Mouse (Mus musculus): ENCODE data around the gene Lrp2bp. TPM values are rescaled to one million over a fixed set of nuclear protein-coding genes. Genes with fewer than 3 reads are reported as not detected.

Gene Lrp2bp
- polyA plus RNA-seq (2014; fragmentation: Nextera tagmentation; extraction: Ambion mirVana) = 0.48 and 0.82 TPM in 2 replicates

GRCm38 (mm10) chr8:45999138-45999783 lies at the start of gene Lrp2bp:
Gene Lrp2bp, plus strand, starts transcription at chr8:45999303.
- no peaks in the 10 kb centered on the region for H3K27me3 ChIP-seq (ENCODE audit: control insufficient read depth, insufficient read depth, low read length)
- H3K9ac ChIP-seq (replicated peaks; ENCODE audit: low read depth, low read length) = peak within 1 kb of the TSS; percentile 70
- H3K9me3 ChIP-seq (ENCODE audit: control insufficient read depth, low read length) = no peaks in the 10 kb centered on the region
- H3K4me3 ChIP-seq (ENCODE audit: low read depth, low read length) = peak within 1 kb of the TSS; percentile 45
- H3K27ac ChIP-seq (ENCODE audit: low read depth, low read length) = peak within 1 kb of the TSS; percentile 99
- peaks cover 9% of the 10 kb centered on the region for H3K36me3 ChIP-seq (ENCODE audit: control insufficient read depth, insufficient read depth, low read length)
- H3K4me2 ChIP-seq (ENCODE audit: low read depth, low read length) = peak within 1 kb of the TSS; percentile 91
- peak; percentile 26 for ATAC-seq (ENCODE audit: low read depth)
- WGBS = 3% methylated on average over 22 of the region's 22 CpGs
- H3K4me1 ChIP-seq (ENCODE audit: control insufficient read depth, insufficient read depth, low read length) = peaks cover 2% of the 10 kb centered on the region; the same call in 1 of the 2 replicates

GRCm38 (mm10) chr8:45950622-45951021 lies 48.5 kb upstream of the Lrp2bp start:
- WGBS = 43% methylated on average over 2 of the region's 2 CpGs
- H3K4me1 ChIP-seq (ENCODE audit: control insufficient read depth, insufficient read depth, low read length) = no peaks in the 10 kb centered on the region
- H3K9ac ChIP-seq (replicated peaks; ENCODE audit: low read depth, low read length) = no peak overlapping the region
- ATAC-seq (ENCODE audit: low read depth) = no peak
- no peaks in the 10 kb centered on the region for H3K27me3 ChIP-seq (ENCODE audit: control insufficient read depth, insufficient read depth, low read length)
- H3K36me3 ChIP-seq (ENCODE audit: control insufficient read depth, insufficient read depth, low read length) = no peaks in the 10 kb centered on the region
- no peak overlapping the region for H3K27ac ChIP-seq (ENCODE audit: low read depth, low read length)
- H3K4me2 ChIP-seq (ENCODE audit: low read depth, low read length) = no peak overlapping the region
- H3K4me3 ChIP-seq (ENCODE audit: low read depth, low read length) = no peak overlapping the region
- no peaks in the 10 kb centered on the region for H3K9me3 ChIP-seq (ENCODE audit: control insufficient read depth, low read length)

GRCm38 (mm10) chr8:45970894-45971293 lies 28.2 kb upstream of the Lrp2bp start:
- no peaks in the 10 kb centered on the region for H3K27me3 ChIP-seq (ENCODE audit: control insufficient read depth, insufficient read depth, low read length)
- no peak for ATAC-seq (ENCODE audit: low read depth)
- H3K4me2 ChIP-seq (ENCODE audit: low read depth, low read length) = no peak overlapping the region
- H3K9ac ChIP-seq (replicated peaks; ENCODE audit: low read depth, low read length) = no peak overlapping the region
- H3K9me3 ChIP-seq (ENCODE audit: control insufficient read depth, low read length) = no peaks in the 10 kb centered on the region
- H3K36me3 ChIP-seq (ENCODE audit: control insufficient read depth, insufficient read depth, low read length) = no peaks in the 10 kb centered on the region
- H3K4me1 ChIP-seq (ENCODE audit: control insufficient read depth, insufficient read depth, low read length) = peaks cover 6% of the 10 kb centered on the region
- no peak overlapping the region for H3K4me3 ChIP-seq (ENCODE audit: low read depth, low read length)
- no peak overlapping the region for H3K27ac ChIP-seq (ENCODE audit: low read depth, low read length)
- WGBS = 92% methylated on average over 12 of the region's 12 CpGs

- Histone ChIP-seq H3K4me1 (ENCODE audit: control insufficient read depth, insufficient read depth, low read length) (peaks cover 11% of the 10 kb centered on the region), H3K4me2 (ENCODE audit: low read depth, low read length) (peak overlapping the region; percentile 50; the same call in 1 of the 2 replicates), H3K27ac (ENCODE audit: low read depth, low read length) (no peak overlapping the region), H3K27me3 (ENCODE audit: control insufficient read depth, insufficient read depth, low read length) (no peaks in the 10 kb centered on the region), H3K9ac (replicated peaks; ENCODE audit: low read depth, low read length) (no peak overlapping the region), H3K36me3 (ENCODE audit: control insufficient read depth, insufficient read depth, low read length) (no peaks in the 10 kb centered on the region), H3K4me3 (ENCODE audit: low read depth, low read length) (no peak overlapping the region), H3K9me3 (ENCODE audit: control insufficient read depth, low read length) (no peaks in the 10 kb centered on the region)
- WGBS = 62% methylated on average over 8 of the region's 8 CpGs
- no peak for ATAC-seq (ENCODE audit: low read depth)
Observed at GRCm38 (mm10) chr8:45973988-45974505, 25.1 kb upstream of the Lrp2bp start.

- H3K9ac ChIP-seq (replicated peaks; ENCODE audit: low read depth, low read length) = peak within 1 kb of the TSS; percentile 35; the same call in 1 of the 2 replicates
- peaks cover 11% of the 10 kb centered on the region for H3K4me1 ChIP-seq (ENCODE audit: control insufficient read depth, insufficient read depth, low read length)
- ATAC-seq (ENCODE audit: low read depth) = peak; percentile 99
- H3K4me3 ChIP-seq (ENCODE audit: low read depth, low read length) = peak within 1 kb of the TSS; percentile 65
- H3K27me3 ChIP-seq (ENCODE audit: control insufficient read depth, insufficient read depth, low read length) = no peaks in the 10 kb centered on the region
- no peaks in the 10 kb centered on the region for H3K36me3 ChIP-seq (ENCODE audit: control insufficient read depth, insufficient read depth, low read length)
- peak within 1 kb of the TSS; percentile 87 for H3K4me2 ChIP-seq (ENCODE audit: low read depth, low read length)
- under 1% methylated on average over 57 of the region's 57 CpGs for WGBS
- H3K27ac ChIP-seq (ENCODE audit: low read depth, low read length) = peak within 1 kb of the TSS; percentile 49; the same call in 1 of the 2 replicates
- no peaks in the 10 kb centered on the region for H3K9me3 ChIP-seq (ENCODE audit: control insufficient read depth, low read length)
Observed at GRCm38 (mm10) chr8:45975126-45975836, 23.8 kb upstream of the Lrp2bp start, which contains the start of the genes 1700029J07Rik and Ufsp2. Gene 1700029J07Rik, minus strand, starts transcription at chr8:45975252. Gene Ufsp2, plus strand, starts transcription at chr8:45975528.

GRCm38 (mm10) chr8:45975837-45976468 lies 23.1 kb upstream of the Lrp2bp start:
- 76% methylated on average over 11 of the region's 11 CpGs for WGBS
- H3K4me2 ChIP-seq (ENCODE audit: low read depth, low read length) = peak overlapping the region; percentile 87
- H3K36me3 ChIP-seq (ENCODE audit: control insufficient read depth, insufficient read depth, low read length) = 0 out of 2 replicates have a peak, but pooled peaks cover under 1% of the 10 kb centered on the region
- peak overlapping the region; percentile 65 for H3K4me3 ChIP-seq (ENCODE audit: low read depth, low read length)
- no peaks in the 10 kb centered on the region for H3K27me3 ChIP-seq (ENCODE audit: control insufficient read depth, insufficient read depth, low read length)
- peak; percentile 4; the same call in 1 of the 2 replicates for ATAC-seq (ENCODE audit: low read depth)
- peak overlapping the region; percentile 35; the same call in 1 of the 2 replicates for H3K9ac ChIP-seq (replicated peaks; ENCODE audit: low read depth, low read length)
- H3K27ac ChIP-seq (ENCODE audit: low read depth, low read length) = no peak overlapping the region; the same call in 1 of the 2 replicates
- H3K9me3 ChIP-seq (ENCODE audit: control insufficient read depth, low read length) = no peaks in the 10 kb centered on the region
- H3K4me1 ChIP-seq (ENCODE audit: control insufficient read depth, insufficient read depth, low read length) = peaks cover 11% of the 10 kb centered on the region

GRCm38 (mm10) chr8:45986665-45987064 lies 12.4 kb upstream of the Lrp2bp start:
- Histone ChIP-seq H3K9me3 (ENCODE audit: control insufficient read depth, low read length) (no peaks in the 10 kb centered on the region), H3K27me3 (ENCODE audit: control insufficient read depth, insufficient read depth, low read length) (no peaks in the 10 kb centered on the region), H3K27ac (ENCODE audit: low read depth, low read length) (no peak overlapping the region), H3K4me3 (ENCODE audit: low read depth, low read length) (no peak overlapping the region), H3K9ac (replicated peaks; ENCODE audit: low read depth, low read length) (no peak overlapping the region), H3K36me3 (ENCODE audit: control insufficient read depth, insufficient read depth, low read length) (peaks cover 12% of the 10 kb centered on the region), H3K4me2 (ENCODE audit: low read depth, low read length) (no peak overlapping the region), H3K4me1 (ENCODE audit: control insufficient read depth, insufficient read depth, low read length) (no peaks in the 10 kb centered on the region)
- no peak for ATAC-seq (ENCODE audit: low read depth)
- WGBS = 87% methylated on average over 3 of the region's 3 CpGs

- no peaks in the 10 kb centered on the region for H3K9me3 ChIP-seq (ENCODE audit: control insufficient read depth, low read length)
- no peak overlapping the region for H3K4me2 ChIP-seq (ENCODE audit: low read depth, low read length)
- H3K4me3 ChIP-seq (ENCODE audit: low read depth, low read length) = no peak overlapping the region
- H3K36me3 ChIP-seq (ENCODE audit: control insufficient read depth, insufficient read depth, low read length) = peaks cover 3% of the 10 kb centered on the region; the same call in 1 of the 2 replicates
- WGBS = 71% methylated on average over 2 of the region's 2 CpGs
- H3K9ac ChIP-seq (replicated peaks; ENCODE audit: low read depth, low read length) = no peak overlapping the region
- no peak overlapping the region for H3K27ac ChIP-seq (ENCODE audit: low read depth, low read length)
- no peaks in the 10 kb centered on the region for H3K4me1 ChIP-seq (ENCODE audit: control insufficient read depth, insufficient read depth, low read length)
- no peak for ATAC-seq (ENCODE audit: low read depth)
- H3K27me3 ChIP-seq (ENCODE audit: control insufficient read depth, insufficient read depth, low read length) = no peaks in the 10 kb centered on the region
Observed at GRCm38 (mm10) chr8:45988189-45988588, 10.9 kb upstream of the Lrp2bp start.

Data from neural tube, embryonic 14.5 days (tissue).